Mouse (Mus musculus) myocyte (in vitro differentiated cells): Measurements from ENCODE around the gene Aox3. TPM values are rescaled to one million over a fixed set of nuclear protein-coding genes. Genes with fewer than 3 reads are reported as not detected.

Experiments used
- H3K27me3 ChIP-seq: one replicate; pipeline ENCODE4 v1.6.1; 2011; ENCODE audit not compliant: control insufficient read depth, insufficient read depth, insufficient read length
- H3K36me3 ChIP-seq: one replicate; pipeline ENCODE4 v1.6.1; 2011; ENCODE audit not compliant: control insufficient read depth, insufficient read depth
- H3K4me2 ChIP-seq: one replicate; pipeline ENCODE4 v1.6.1; 2011; ENCODE audit warnings: low read depth, control low read depth
- H3K4me3 ChIP-seq: one replicate; pipeline ENCODE4 v1.5.1; 2011; ENCODE audit warnings: mild to moderate bottlenecking, control low read depth, moderate library complexity
- H3K79me2 ChIP-seq: one replicate; pipeline ENCODE4 v1.6.1; 2011; ENCODE audit not compliant: control insufficient read depth, insufficient read depth
- H3ac ChIP-seq: one replicate; pipeline ENCODE4 v1.6.1; 2011; ENCODE audit not compliant: control insufficient read depth, insufficient read length
- CEBPB ChIP-seq: IDR thresholded peaks from 2 replicates; pipeline ENCODE4 v1.6.1; 2011; ENCODE audit warnings: mild to moderate bottlenecking, moderate library complexity; ENCODE audit not compliant: poor library complexity, insufficient read depth, severe bottlenecking
- E2F4 ChIP-seq: IDR thresholded peaks from one replicate; pipeline ENCODE4 v1.6.1; 2011; ENCODE audit warnings: mild to moderate bottlenecking, control low read depth, moderate library complexity; ENCODE audit not compliant: insufficient read depth
- MAX ChIP-seq: IDR thresholded peaks from one replicate; pipeline ENCODE4 v1.6.1; 2011; ENCODE audit warnings: low read depth, mild to moderate bottlenecking, control low read depth
- MYOD1 ChIP-seq, 3 experiments: IDR thresholded peaks; one replicate each; pipeline ENCODE4 v1.6.1; 2011; ENCODE audit warnings: control low read depth in 2 of 3, low read depth in 2 of 3, mild to moderate bottlenecking in 2 of 3, moderate library complexity in 1 of 3; ENCODE audit not compliant: insufficient read length in 2 of 3, control insufficient read depth in 1 of 3
- MYOG ChIP-seq, 3 experiments: IDR thresholded peaks; one replicate each; pipeline ENCODE4 v1.6.1; 2011; ENCODE audit warnings: control low read depth in 2 of 3, low read depth in 2 of 3, mild to moderate bottlenecking in 2 of 3; ENCODE audit not compliant: insufficient read length in 2 of 3, control insufficient read depth in 1 of 3, insufficient read depth in 1 of 3
- POLR2A ChIP-seq: IDR thresholded peaks from one replicate; pipeline ENCODE4 v1.6.1; 2011; ENCODE audit warnings: low read depth, mild to moderate bottlenecking, control low read depth, moderate library complexity; ENCODE audit not compliant: insufficient read length
- POLR2AphosphoS2 ChIP-seq: IDR thresholded peaks from one replicate; pipeline ENCODE4 v1.6.1; 2011; ENCODE audit warnings: low read depth, control low read depth; ENCODE audit not compliant: insufficient read length
- REST ChIP-seq: IDR thresholded peaks from one replicate; pipeline ENCODE4 v1.6.1; 2011; ENCODE audit warnings: mild to moderate bottlenecking, control low read depth, moderate library complexity; ENCODE audit not compliant: insufficient read depth, insufficient read length
- SRF ChIP-seq: IDR thresholded peaks from one replicate; pipeline ENCODE4 v1.6.1; 2011; ENCODE audit warnings: low read depth; ENCODE audit not compliant: control insufficient read depth, insufficient read length
- TCF12 ChIP-seq: IDR thresholded peaks from one replicate; pipeline ENCODE4 v1.6.1; 2011; ENCODE audit warnings: mild to moderate bottlenecking, control low read depth; ENCODE audit not compliant: poor library complexity, insufficient read depth, severe bottlenecking
- TCF3 ChIP-seq: IDR thresholded peaks from one replicate; pipeline ENCODE4 v1.6.1; 2011; ENCODE audit warnings: low read depth, control low read depth; ENCODE audit not compliant: insufficient read length
- USF1 ChIP-seq: IDR thresholded peaks from one replicate; pipeline ENCODE4 v1.6.1; 2011; ENCODE audit warnings: low read depth, mild to moderate bottlenecking, control low read depth, moderate library complexity
- polyA plus RNA-seq: library from polyadenylated mRNA; unstranded; fragments of >200 nt; fragmentation: generic; extraction: Trizol; gene quantifications from one replicate; pipeline ENCODE4 v1.2.1, GENCODE M21; 2012; ENCODE audit warnings: missing spikeins

Gene Aox3
- polyA plus RNA-seq, 1 experiment, result not detected

- Histone ChIP-seq H3K4me3 (no peak overlapping the region), H3ac (no peak overlapping the region), H3K27me3 (peaks cover 7% of the 10 kb centered on the region), H3K36me3 (no peaks in the 10 kb centered on the region), H3K79me2 (no peaks in the 10 kb centered on the region), H3K4me2 (no peak overlapping the region)
- no peak for TF ChIP-seq TCF12
- TF ChIP-seq POLR2AphosphoS2, result no peak
- TF ChIP-seq MYOG (IDR thresholded peaks at IDR 0.05; ENCODE audit: control insufficient read depth in 1 of 3, insufficient read depth in 1 of 3, insufficient read length in 2 of 3, low read depth in 2 of 3), result no peak
- TF ChIP-seq REST, result no peak
- TF ChIP-seq USF1, result no peak
- no peak for TF ChIP-seq MYOD1 (IDR thresholded peaks at IDR 0.05; ENCODE audit: control insufficient read depth in 1 of 3, insufficient read length in 2 of 3, low read depth in 2 of 3)
- TF ChIP-seq MAX, result no peak
- TF ChIP-seq E2F4, result no peak
- TF ChIP-seq TCF3, result no peak
- no peak for TF ChIP-seq SRF
- TF ChIP-seq POLR2A, result no peak
- no peak for TF ChIP-seq CEBPB
These were observed 135.6 kb downstream of the Aox3 start for GRCm38 (mm10) chr1:58248518-58248917.

Other genes with a start within 250 kb of the Aox3 start
- gene Sgo2a, start 117.2 kb upstream of the Aox3 start, polyA plus RNA-seq, result 1.6 TPM
- 4.5 TPM for gene Kctd18, start 94.2 kb upstream of the Aox3 start, polyA plus RNA-seq
- gene Aox1, start 83.2 kb upstream of the Aox3 start, polyA plus RNA-seq, result 2.4 TPM
- not detected for gene Aox4, start 97.3 kb downstream of the Aox3 start, polyA plus RNA-seq
- gene Aox2, start 165.2 kb downstream of the Aox3 start, polyA plus RNA-seq, result not detected